Comparison of ENCODE assay signal across 9 mouse cellular contexts in genomic region chr2:72995346-72996097, GRCm38 (mm10). TPM values are rescaled to one million over a fixed set of nuclear protein-coding genes. Genes with fewer than 3 reads are reported as not detected.
DNase-seq lines count a peak whose midpoint lies in the region; ATAC-seq and TF ChIP-seq lines count a peak whose summit lies in the region.
"Had no signal": no experiment of that assay in that cellular context is flagged by ENCODE, and none has a peak within 500 bp of the region (broad histone marks: within the 10 kb centered on the region; RNA-seq: fewer than 3 reads in every experiment).

No protein-coding gene starts in this region.

- no peak overlapping the region; the same call in 1 of the 2 replicates for H3K9ac ChIP-seq in embryonic facial prominence, embryonic 12.5 days
- H3K9ac ChIP-seq in liver, embryonic 16.5 days (ENCODE audit: low read depth, low read length) = no peak overlapping the region

- H3K4me3 ChIP-seq in embryonic facial prominence, embryonic 12.5 days = no peak overlapping the region
- H3K4me3 ChIP-seq in kidney, adult 2 months (ENCODE audit: insufficient read depth, low read depth, low read length) = no peak overlapping the region
- no peak overlapping the region for H3K4me3 ChIP-seq in liver, embryonic 16.5 days (ENCODE audit: low read depth, low read length)

- H3K4me1 ChIP-seq in embryonic facial prominence, embryonic 12.5 days = peaks cover 14% of the 10 kb centered on the region
- 0 out of 2 replicates have a peak, but pooled peaks cover 3% of the 10 kb centered on the region for H3K4me1 ChIP-seq in kidney, adult 2 months (ENCODE audit: control insufficient read depth, insufficient read depth, low read length)
- peaks cover 14% of the 10 kb centered on the region for H3K4me1 ChIP-seq in liver, embryonic 16.5 days (ENCODE audit: control insufficient read depth, low read depth, low read length)

- ATAC-seq in embryonic facial prominence, embryonic 12.5 days (ENCODE audit: insufficient number of reproducible peaks, insufficient read depth, low FRiP score, low TSS enrichment) = peak; percentile 72; the same call in 1 of the 2 replicates
- ATAC-seq in liver, embryonic 16.5 days (ENCODE audit: low read depth) = no peak

- no peaks in the 10 kb centered on the region for H3K36me3 ChIP-seq in embryonic facial prominence, embryonic 12.5 days
- no peaks in the 10 kb centered on the region for H3K36me3 ChIP-seq in kidney, adult 2 months (ENCODE audit: control insufficient read depth, insufficient read depth, low read length)
- no peaks in the 10 kb centered on the region for H3K36me3 ChIP-seq in liver, embryonic 16.5 days (ENCODE audit: control insufficient read depth, insufficient read depth)

- no peak overlapping the region for H3K4me2 ChIP-seq in embryonic facial prominence, embryonic 12.5 days (replicated peaks)
- no peak overlapping the region for H3K4me2 ChIP-seq in liver, embryonic 16.5 days (ENCODE audit: low read depth, low read length)

- H3K27me3 ChIP-seq in embryonic facial prominence, embryonic 12.5 days = no peaks in the 10 kb centered on the region
- H3K27me3 ChIP-seq in kidney, adult 2 months (replicated peaks; ENCODE audit: control insufficient read depth, insufficient read depth, low read length) = no peaks in the 10 kb centered on the region
- H3K27me3 ChIP-seq in liver, embryonic 16.5 days (ENCODE audit: control insufficient read depth, insufficient read depth, low read depth, low read length) = no peaks in the 10 kb centered on the region

- no peak for TF ChIP-seq CTCF in kidney, adult 2 months (conservative IDR thresholded peaks at IDR 0.05; ENCODE audit: insufficient read depth, insufficient read length, low read depth, low read length)

- DNase-seq in CD4-positive, CD25-positive, alpha-beta regulatory T cell, adult 2 months (ENCODE audit: low read depth, low spot score) = peak; percentile 70
- peak; percentile 91 for DNase-seq in R1 (ENCODE audit: low read depth, low spot score)
- peak; percentile 75 to 82 for DNase-seq in heart, adult 18-20 months
- DNase-seq in kidney, adult 2 months = peak; percentile 69
- DNase-seq in ovary, postnatal 36 days (ENCODE audit: low spot score) = peak; percentile 63
- DNase-seq in c-Kit-positive CD71-positive TER-119-positive erythroid progenitor cells, embryonic 14.5 days (ENCODE audit: low spot score) = no peak

- 24% methylated on average over 9 of the region's 9 CpGs for WGBS in embryonic facial prominence, embryonic 12.5 days
- WGBS in kidney, adult 2 months = 23% methylated on average over 9 of the region's 9 CpGs
- WGBS in liver, embryonic 16.5 days (ENCODE audit: insufficient replicate concordance) = 64% methylated on average over 9 of the region's 9 CpGs

- no peak for TF ChIP-seq POLR2A in kidney, adult 2 months (IDR thresholded peaks at IDR 0.05; ENCODE audit: low read depth, low read length)

- H3K27ac ChIP-seq in embryonic facial prominence, embryonic 12.5 days = peak overlapping the region; percentile 78
- H3K27ac ChIP-seq in kidney, adult 2 months (ENCODE audit: insufficient read depth, low read depth, low read length) = peak overlapping the region; percentile 35; the same call in 1 of the 2 replicates
- H3K27ac ChIP-seq in liver, embryonic 16.5 days (ENCODE audit: low read length) = peak overlapping the region; percentile 26; the same call in 1 of the 2 replicates

- no peaks in the 10 kb centered on the region for H3K9me3 ChIP-seq in embryonic facial prominence, embryonic 12.5 days
- no peaks in the 10 kb centered on the region for H3K9me3 ChIP-seq in liver, embryonic 16.5 days (replicated peaks; ENCODE audit: control insufficient read depth, low read length)

RNA-seq across cellular contexts. Expression of gene Gm11084, which starts 9.0 kb away (rescaled TPM):
- polyA plus RNA-seq in embryonic facial prominence, embryonic 12.5 days (2016; fragmentation: Nextera tagmentation; extraction: Ambion mirVana) = not detected in 2 replicates
- not detected for total RNA-seq in heart, adult 18-20 months (2021)
- polyA plus RNA-seq in kidney, adult 2 months (2012; rRNA removed) = not detected in 2 replicates
- polyA plus RNA-seq in liver, embryonic 16.5 days (2015; fragmentation: Nextera tagmentation; extraction: Ambion mirVana) = not detected in 2 replicates
- polyA plus RNA-seq: large intestine, adult 2 months had no signal

RNA-seq across cellular contexts. Expression of gene Sp3, which starts 15.3 kb away (rescaled TPM):
- polyA plus RNA-seq in embryonic facial prominence, embryonic 12.5 days (2016; fragmentation: Nextera tagmentation; extraction: Ambion mirVana) = 74.6 and 77.8 TPM in 2 replicates
- 10 to 100 TPM; 27.9 to 32.9 TPM for total RNA-seq in heart, adult 18-20 months (2021)
- polyA plus RNA-seq in kidney, adult 2 months (2012; rRNA removed) = 13.5 and 13.7 TPM in 2 replicates
- 30.9 and 33.3 TPM in 2 replicates for polyA plus RNA-seq in liver, embryonic 16.5 days (2015; fragmentation: Nextera tagmentation; extraction: Ambion mirVana)

Comparison
In these comparisons a context has a peak if more than half of its experiments do, and no peak if none do; other contexts are left out.
1. H3K27ac ChIP-seq: peak in every context shown above with its lines; median percentile 78 in embryonic facial prominence, embryonic 12.5 days; 35 in kidney, adult 2 months; 26 in liver, embryonic 16.5 days.